Mouse (Mus musculus) G1E (cell line): ENCODE measurements around the gene Mapk1. TPM values are rescaled to one million over a fixed set of nuclear protein-coding genes. Genes with fewer than 3 reads are reported as not detected.
A peak's percentile ranks its signal among the peaks of the same experiment; 100 is the strongest.

Experiments used
- ATAC-seq: 2 replicates; pipeline ENCODE4 v1.8.0; 2016; ENCODE audit warnings: mild to moderate bottlenecking; ENCODE audit not compliant: insufficient number of reproducible peaks, poor library complexity, low FRiP score, severe bottlenecking; ENCODE audit errors: extremely low read depth
- DNase-seq: peaks from one replicate; pipeline ENCODE4 v3.0.0; 2012; ENCODE audit warnings: low spot score
- H3K27me3 ChIP-seq: 2 replicates; pipeline ENCODE4 v1.6.1; 2012; ENCODE audit warnings: mild to moderate bottlenecking, low read length, inconsistent platforms; ENCODE audit not compliant: insufficient read depth
- H3K36me3 ChIP-seq: replicated peaks from 2 replicates; pipeline ENCODE3; 2012; ENCODE audit warnings: mild to moderate bottlenecking, inconsistent platforms
- H3K4me1 ChIP-seq: 2 replicates; pipeline ENCODE4 v1.6.1; 2012; ENCODE audit warnings: low read depth, low read length, inconsistent platforms, mixed read lengths; ENCODE audit not compliant: insufficient read depth
- H3K4me3 ChIP-seq: 2 replicates; pipeline ENCODE4 v1.5.1; 2012; ENCODE audit warnings: low read depth, mild to moderate bottlenecking, inconsistent platforms, low read length, moderate library complexity, mixed read lengths
- H3K9me3 ChIP-seq: replicated peaks from 2 replicates; pipeline ENCODE4 v1.6.1; 2012; ENCODE audit warnings: inconsistent platforms
- CTCF ChIP-seq: IDR thresholded peaks from 2 replicates; pipeline ENCODE4 v1.5.1; 2012; ENCODE audit warnings: low read depth, low read length, inconsistent platforms, mixed read lengths
- GATA1 ChIP-seq: IDR thresholded peaks from 2 replicates; pipeline ENCODE4 v1.6.1; 2012; ENCODE audit warnings: borderline replicate concordance, low read length, inconsistent platforms, mixed read lengths
- GATA2 ChIP-seq: IDR thresholded peaks from 2 replicates; pipeline ENCODE4 v1.6.1; 2012; ENCODE audit warnings: low read depth, low read length, inconsistent platforms, borderline replicate concordance
- POLR2AphosphoS5 ChIP-seq: IDR thresholded peaks from 2 replicates; pipeline ENCODE4 v1.6.1; 2012; ENCODE audit warnings: low read depth, low read length, inconsistent platforms; ENCODE audit not compliant: insufficient replicate concordance
- TAL1 ChIP-seq: conservative IDR thresholded peaks from 2 replicates; pipeline ENCODE4 v1.6.1; 2012; ENCODE audit warnings: low read depth, low read length, inconsistent platforms, mixed read lengths
- polyA plus RNA-seq: library from polyadenylated mRNA; stranded (reverse); fragments of >175 nt; gene quantifications from 2 replicates; pipeline ENCODE4 v1.2.3, GENCODE M21; 2012
- total RNA-seq, 2 experiments: library from RNA; stranded (forward) in 1 of 2; stranded (reverse) in 1 of 2; fragments of 200-1000 nt in 1 of 2; fragments of >200 nt in 1 of 2; fragmentation: Nextera tagmentation in 1 of 2; gene quantifications; 2 replicates each; pipeline ENCODE4 v1.2.3; 2014 to 2017

The Mapk1 gene
- total and polyA plus RNA-seq, 3 experiments, result 54.2 to 248 (median 173) TPM

DNA sequence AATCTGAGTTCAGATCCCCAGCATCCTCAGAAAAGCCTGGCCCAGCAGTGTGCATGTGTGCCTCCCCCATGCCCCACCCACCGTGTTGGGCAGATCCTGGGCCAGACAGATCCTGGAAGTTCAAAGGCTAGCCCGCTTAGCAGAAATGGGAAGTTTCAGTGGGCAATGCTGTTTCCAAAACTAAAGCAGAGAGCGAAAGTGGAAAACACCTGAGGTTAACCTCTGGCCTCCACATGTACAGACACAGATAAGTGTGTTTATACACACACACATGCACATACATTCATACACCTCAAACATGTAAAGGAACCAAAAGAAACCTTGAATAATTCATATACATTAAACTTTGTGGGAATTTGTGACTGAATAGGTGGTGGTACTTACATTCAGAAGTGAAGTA is 5.1 kb upstream of the Mapk1 start:
- DNase-seq (no peak), ATAC-seq (no peak)
- Histone ChIP-seq H3K27me3 (peaks cover 17% of the 10 kb centered on the region), H3K4me3 (no peak overlapping the region), H3K36me3 (no peaks in the 10 kb centered on the region), H3K4me1 (peaks cover 12% of the 10 kb centered on the region), H3K9me3 (peaks cover 10% of the 10 kb centered on the region)
- TF ChIP-seq GATA1 (no peak), GATA2 (no peak), POLR2AphosphoS5 (no peak), TAL1 (no peak)

GRCm38 (mm10) chr16:16978765-16979164 is 4.4 kb upstream of the Mapk1 start:
- Histone ChIP-seq H3K4me3 (no peak overlapping the region), H3K9me3 (peaks cover 10% of the 10 kb centered on the region), H3K4me1 (peaks cover 12% of the 10 kb centered on the region), H3K27me3 (peaks cover 17% of the 10 kb centered on the region), H3K36me3 (no peaks in the 10 kb centered on the region)
- TF ChIP-seq TAL1 (no peak), CTCF (no peak), GATA1 (no peak)
- ATAC-seq (no peak), DNase-seq (no peak)

- peak overlapping the region; percentile 96 for H3K4me3 ChIP-seq
- TF ChIP-seq TAL1 (no peak), GATA1 (no peak), GATA2 (no peak), POLR2AphosphoS5 (no peak), CTCF (no peak)
- ATAC-seq (no peak), DNase-seq (no peak)
- peaks cover 12% of the 10 kb centered on the region for H3K27me3 ChIP-seq
- H3K9me3 ChIP-seq, result no peaks in the 10 kb centered on the region
- H3K4me1 ChIP-seq, result peaks cover 34% of the 10 kb centered on the region
- peaks cover 17% of the 10 kb centered on the region for H3K36me3 ChIP-seq
Observed at GRCm38 (mm10) chr16:16982636-16983035, 546 bp upstream of the Mapk1 start.

DNA sequence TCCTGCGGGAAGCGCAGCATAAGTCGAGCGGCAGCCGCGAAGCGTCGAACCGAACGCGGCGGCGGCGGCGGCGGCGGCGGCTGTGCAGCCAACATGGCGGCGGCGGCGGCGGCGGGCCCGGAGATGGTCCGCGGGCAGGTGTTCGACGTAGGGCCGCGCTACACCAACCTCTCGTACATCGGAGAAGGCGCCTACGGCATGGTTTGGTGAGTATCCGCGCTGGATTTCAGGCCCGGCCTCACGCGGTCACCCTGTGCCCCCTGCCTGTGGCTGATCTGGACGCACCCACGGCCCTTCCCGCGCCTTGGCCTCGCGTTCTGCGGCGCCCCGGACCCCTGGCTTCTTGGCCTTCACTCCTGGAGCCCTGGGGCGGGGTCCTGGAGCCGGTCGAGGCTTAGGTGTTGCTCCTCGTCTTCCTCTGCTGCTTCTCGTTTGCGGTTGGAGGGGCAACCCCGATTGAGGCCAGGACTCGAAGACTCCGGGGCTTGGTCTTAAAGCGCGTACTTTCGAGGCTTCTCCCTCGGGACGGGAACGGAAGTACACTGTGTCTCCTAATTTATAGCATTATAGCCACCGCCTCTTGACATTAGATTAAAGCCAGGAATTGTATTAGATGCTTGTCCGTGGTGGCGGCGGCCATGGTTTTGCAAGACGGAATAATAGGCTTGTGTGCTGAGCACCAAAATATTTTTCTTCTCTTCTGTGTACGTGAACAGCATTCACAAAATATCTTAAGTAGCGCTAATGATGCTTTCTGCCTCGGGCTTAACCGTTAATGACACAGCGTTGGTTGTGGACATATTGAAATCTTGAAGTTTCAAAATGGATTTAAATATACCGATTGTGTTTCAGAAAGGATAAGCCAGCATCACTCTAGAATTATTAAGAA is 596 bp downstream of the Mapk1 start:
- peaks cover 41% of the 10 kb centered on the region for H3K4me1 ChIP-seq
- H3K27me3 ChIP-seq, result peaks cover 8% of the 10 kb centered on the region
- no peaks in the 10 kb centered on the region for H3K9me3 ChIP-seq
- ATAC-seq (no peak), DNase-seq (peak; percentile 33)
- H3K4me3 ChIP-seq, result peak overlapping the region; percentile 96
- peaks cover 27% of the 10 kb centered on the region for H3K36me3 ChIP-seq
- no peak for TF ChIP-seq GATA2
- TF ChIP-seq GATA1, result no peak
- TF ChIP-seq CTCF, result no peak
- no peak for TF ChIP-seq POLR2AphosphoS5
- no peak for TF ChIP-seq TAL1

GRCm38 (mm10) chr16:16984423-16984941 is 1.3 kb downstream of the Mapk1 start:
- TF ChIP-seq GATA2 (no peak), CTCF (no peak), POLR2AphosphoS5 (no peak), GATA1 (no peak), TAL1 (no peak)

GRCm38 (mm10) chr16:16987248-16987647 is 4.1 kb downstream of the Mapk1 start:
- no peak for TF ChIP-seq CTCF
- TF ChIP-seq TAL1, result no peak
- no peak for TF ChIP-seq GATA2
- no peak for TF ChIP-seq GATA1
- no peak for TF ChIP-seq POLR2AphosphoS5
- ATAC-seq, result no peak
- peaks cover 62% of the 10 kb centered on the region for H3K4me1 ChIP-seq
- H3K4me3 ChIP-seq, result no peak overlapping the region
- H3K36me3 ChIP-seq, result peaks cover 48% of the 10 kb centered on the region
- no peaks in the 10 kb centered on the region for H3K9me3 ChIP-seq
- no peak for DNase-seq
- no peaks in the 10 kb centered on the region for H3K27me3 ChIP-seq

More at GRCm38 (mm10) chr16:16984423-16984941, 1.3 kb downstream of the Mapk1 start:
- H3K36me3 ChIP-seq, result peaks cover 32% of the 10 kb centered on the region
- no peaks in the 10 kb centered on the region for H3K9me3 ChIP-seq
- no peak for DNase-seq
- peaks cover 6% of the 10 kb centered on the region for H3K27me3 ChIP-seq
- no peak for ATAC-seq
- peak overlapping the region; percentile 96 for H3K4me3 ChIP-seq
- H3K4me1 ChIP-seq, result peaks cover 44% of the 10 kb centered on the region
